ENCODE assay signal across 20 mouse cellular contexts in the genomic region with DNA sequence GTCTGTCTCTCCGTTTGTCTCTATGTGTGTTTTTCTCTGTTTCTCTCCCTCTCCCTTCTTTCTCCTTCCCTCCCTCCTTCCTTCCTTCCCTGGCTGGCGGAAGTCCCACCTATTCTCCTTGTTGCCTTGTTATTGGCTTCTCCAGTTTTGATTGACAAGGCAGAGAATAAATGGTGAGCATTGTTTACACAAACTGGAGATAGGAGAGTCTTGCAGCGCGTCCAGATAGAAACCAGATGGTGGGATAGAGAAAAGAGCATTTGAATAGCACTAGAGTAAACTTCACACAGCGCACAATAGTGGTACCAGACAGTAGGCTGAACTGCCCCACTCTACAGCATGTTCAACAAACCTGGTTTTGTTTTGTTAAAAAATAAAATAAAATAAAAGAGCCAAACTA. TPM values are rescaled to one million over a fixed set of nuclear protein-coding genes. Genes with fewer than 3 reads are reported as not detected.
DNase-seq lines count a peak whose midpoint lies in the region; ATAC-seq and TF ChIP-seq lines count a peak whose summit lies in the region.
"Had no signal": no experiment of that assay in that cellular context is flagged by ENCODE, and none has a peak within 500 bp of the region (broad histone marks: within the 10 kb centered on the region; RNA-seq: fewer than 3 reads in every experiment).

No protein-coding gene starts in this region.

- no peak overlapping the region for H3K9ac ChIP-seq in lung, postnatal 0 days (replicated peaks; ENCODE audit: low read depth)
- H3K9ac ChIP-seq: embryonic facial prominence, embryonic 13.5 days; kidney, embryonic 15.5 days; liver, embryonic 12.5 days; midbrain, embryonic 13.5 days had no signal

- peak; percentile 48; the same call in 1 of the 2 replicates for ATAC-seq in lung, postnatal 0 days
- ATAC-seq: liver, embryonic 12.5 days; midbrain, embryonic 13.5 days; Patski had no signal

- no peaks in the 10 kb centered on the region for H3K4me1 ChIP-seq in lung, postnatal 0 days (ENCODE audit: insufficient read depth, low read depth, low read length)
- H3K4me1 ChIP-seq: liver, embryonic 12.5 days; midbrain, embryonic 13.5 days had no signal

- WGBS in lung, postnatal 0 days, result 45% methylated on average over 5 of the region's 5 CpGs

- H3K36me3 ChIP-seq in lung, postnatal 0 days (ENCODE audit: insufficient read depth, low read length), result no peaks in the 10 kb centered on the region
- H3K36me3 ChIP-seq: embryonic facial prominence, embryonic 13.5 days; kidney, embryonic 15.5 days; liver, embryonic 12.5 days had no signal

- H3K27ac ChIP-seq in lung, postnatal 0 days (ENCODE audit: low read length), result no peak overlapping the region
- H3K27ac ChIP-seq: embryonic facial prominence, embryonic 13.5 days; gastrocnemius, adult 2 months; heart, adult 2 months; kidney, embryonic 15.5 days; layer of hippocampus, adult 2 months; liver, embryonic 12.5 days; midbrain, embryonic 13.5 days had no signal

- no peaks in the 10 kb centered on the region for H3K27me3 ChIP-seq in lung, postnatal 0 days (replicated peaks; ENCODE audit: insufficient read depth, low read length)
- H3K27me3 ChIP-seq: embryonic facial prominence, embryonic 13.5 days; kidney, embryonic 15.5 days; midbrain, embryonic 13.5 days; Patski had no signal

- TF ChIP-seq EP300 in lung, postnatal 0 days (IDR thresholded peaks at IDR 0.05), result no peak

- intact Hi-C loops in heart, postnatal 25 days (cut with DNase I), result no loop called here

- DNase-seq in heart, adult 18-20 months, result peak; percentile 39 to 41
- DNase-seq in heart, postnatal 25 days (ENCODE audit: low spot score), result no peak
- peak; percentile 66 for DNase-seq in 3T3-L1 (ENCODE audit: low read depth, low spot score)
- DNase-seq in embryo, embryonic 11 days, result peak; percentile 54
- DNase-seq in lung, postnatal 0 days (ENCODE audit: low spot score), result peak; percentile 69
- no peak for DNase-seq in urinary bladder, adult 18-20 months (ENCODE audit: low spot score in 2 of 2)
- no peak for DNase-seq in spleen, adult 12 weeks (ENCODE audit: low spot score)
- no peak for DNase-seq in kidney, postnatal 14 days
- DNase-seq: adrenal gland, postnatal 36 days; cerebellum, adult 9-11 months; gastrocnemius, adult 2 months; retina, postnatal 1 day; thymus, adult 18-20 months had no signal

- TF ChIP-seq CTCF in lung, postnatal 0 days (IDR thresholded peaks at IDR 0.05), result no peak

- no peak overlapping the region for H3K4me3 ChIP-seq in lung, postnatal 0 days (ENCODE audit: low read depth, low read length)
- H3K4me3 ChIP-seq: embryonic facial prominence, embryonic 13.5 days; gastrocnemius, adult 2 months; heart, adult 2 months; kidney, embryonic 15.5 days; layer of hippocampus, adult 2 months; liver, embryonic 12.5 days; midbrain, embryonic 13.5 days had no signal

- no peak overlapping the region for H3K4me2 ChIP-seq in lung, postnatal 0 days (replicated peaks; ENCODE audit: low read depth, low read length)
- H3K4me2 ChIP-seq: embryonic facial prominence, embryonic 13.5 days; kidney, embryonic 15.5 days; liver, embryonic 12.5 days; midbrain, embryonic 13.5 days had no signal

- H3K9me3 ChIP-seq in lung, postnatal 0 days (ENCODE audit: low read length), result no peaks in the 10 kb centered on the region
- H3K9me3 ChIP-seq: embryonic facial prominence, embryonic 13.5 days; kidney, embryonic 15.5 days; liver, embryonic 12.5 days; midbrain, embryonic 13.5 days had no signal

RNA-seq across cellular contexts. Expression of a gene that starts 43.7 kb away (rescaled TPM):
- total RNA-seq in heart, adult 18-20 months (2021), result 10 to 100 TPM; 14.3 to 16.1 TPM
- 10 to 100 TPM; 17.9 to 20.2 TPM for total RNA-seq in heart, postnatal 25 days (2021)
- polyA plus RNA-seq in lung, postnatal 0 days (2015; fragmentation: Nextera tagmentation; extraction: Ambion mirVana), result 28.6 and 38.5 TPM in 2 replicates

RNA-seq across cellular contexts. Expression of a gene that starts 58.9 kb away (rescaled TPM):
- total RNA-seq in heart, adult 18-20 months (2021), result 10 to 100 TPM; 16.6 to 19.9 TPM
- total RNA-seq in heart, postnatal 25 days (2021), result 10 to 100 TPM; 18.2 to 18.5 TPM
- 67.1 and 71.5 TPM in 2 replicates for polyA plus RNA-seq in lung, postnatal 0 days (2015; fragmentation: Nextera tagmentation; extraction: Ambion mirVana)

Comparison
In these comparisons a context has a peak if more than half of its experiments do, and no peak if none do; other contexts are left out.
1. DNase-seq: peak in heart, adult 18-20 months (2 of 2), 3T3-L1 (single experiment), embryo, embryonic 11 days (single experiment) and lung, postnatal 0 days (single experiment); none in heart, postnatal 25 days (single experiment), urinary bladder, adult 18-20 months (0 of 2), spleen, adult 12 weeks (single experiment) and kidney, postnatal 14 days (single experiment).